Mouse (Mus musculus) kidney, adult 18-20 months (tissue): Measurements from ENCODE around the gene Txndc8.

Source experiments
- DNase-seq: peaks from one replicate; pipeline ENCODE4 v3.0.0; 2021

Txndc8 gene

GRCm38 (mm10) chr4:57956029-57956960, 52.6 kb downstream of the Txndc8 start, which contains the start of gene Txn1:
Txn1 (minus strand) TSS chr4:57956411.
- DNase-seq, result peak; percentile 98

- peak; percentile 82 for DNase-seq
These were observed 53.4 kb downstream of the Txndc8 start for GRCm38 (mm10) chr4:57955544-57955958.

GRCm38 (mm10) chr4:57954991-57955390, 53.9 kb downstream of the Txndc8 start:
- peak; percentile 28 for DNase-seq

GRCm38 (mm10) chr4:57954580-57954979, 54.3 kb downstream of the Txndc8 start:
- DNase-seq, result no peak

GRCm38 (mm10) chr4:57953796-57954195, 55.1 kb downstream of the Txndc8 start:
- peak; percentile 58 for DNase-seq

GRCm38 (mm10) chr4:57952891-57953290, 56.0 kb downstream of the Txndc8 start:
- no peak for DNase-seq

- DNase-seq, result peak; percentile 35
These were observed 56.5 kb downstream of the Txndc8 start for GRCm38 (mm10) chr4:57952416-57952815.

GRCm38 (mm10) chr4:57949866-57950265, 59.1 kb downstream of the Txndc8 start:
- peak; percentile 53 for DNase-seq

- DNase-seq, result no peak
These were observed 61.4 kb downstream of the Txndc8 start for GRCm38 (mm10) chr4:57947476-57947875.

GRCm38 (mm10) chr4:57947036-57947435, 61.9 kb downstream of the Txndc8 start:
- DNase-seq, result no peak

- no peak for DNase-seq
These were observed 66.0 kb downstream of the Txndc8 start for GRCm38 (mm10) chr4:57942892-57943291.

- DNase-seq, result no peak
These were observed 68.3 kb downstream of the Txndc8 start for GRCm38 (mm10) chr4:57940631-57941030.

GRCm38 (mm10) chr4:57937292-57937691, 71.6 kb downstream of the Txndc8 start:
- no peak for DNase-seq

GRCm38 (mm10) chr4:57934181-57934580, 74.7 kb downstream of the Txndc8 start:
- DNase-seq, result no peak
